Mouse (Mus musculus): ENCODE data around the gene Ints7. TPM values are rescaled to one million over a fixed set of nuclear protein-coding genes. Genes with fewer than 3 reads are reported as not detected.

The Ints7 gene
- polyA plus RNA-seq, 1 experiment from 2014 or later, result 62.9 TPM

GRCm38 (mm10) chr1:191559779-191560178 lies 15.7 kb upstream of the Ints7 start:
- Histone ChIP-seq H3K9ac (no peak overlapping the region), H3K9me3 (no peaks in the 10 kb centered on the region), H3K27ac (no peak overlapping the region), H3K4me3 (no peak overlapping the region), H3K4me1 (no peaks in the 10 kb centered on the region), H3K27me3 (replicated peaks) (no peaks in the 10 kb centered on the region), H3K36me3 (no peaks in the 10 kb centered on the region; the same call in 1 of the 2 replicates), H3K4me2 (replicated peaks) (no peak overlapping the region)
- no peak for ATAC-seq (ENCODE audit: low FRiP score, low read depth)
- 89% methylated on average over 5 of the region's 5 CpGs for WGBS

- Histone ChIP-seq H3K4me3 (no peak overlapping the region), H3K36me3 (no peaks in the 10 kb centered on the region; the same call in 1 of the 2 replicates), H3K27ac (no peak overlapping the region), H3K27me3 (replicated peaks) (no peaks in the 10 kb centered on the region), H3K9ac (no peak overlapping the region), H3K4me1 (no peaks in the 10 kb centered on the region), H3K9me3 (no peaks in the 10 kb centered on the region), H3K4me2 (replicated peaks) (no peak overlapping the region)
- 75% methylated on average over 6 of the region's 6 CpGs for WGBS
- no peak for ATAC-seq (ENCODE audit: low FRiP score, low read depth)
These were observed 12.5 kb upstream of the Ints7 start for GRCm38 (mm10) chr1:191562823-191563365.

- peaks cover 7% of the 10 kb centered on the region for H3K36me3 ChIP-seq
- H3K4me1 ChIP-seq, result no peaks in the 10 kb centered on the region
- no peaks in the 10 kb centered on the region for H3K9me3 ChIP-seq
- no peak overlapping the region for H3K27ac ChIP-seq
- H3K4me2 ChIP-seq (replicated peaks), result no peak overlapping the region
- H3K4me3 ChIP-seq, result no peak overlapping the region
- 91% methylated on average over 1 of the region's 1 CpGs for WGBS
- H3K9ac ChIP-seq, result no peak overlapping the region
- ATAC-seq (ENCODE audit: low FRiP score, low read depth), result no peak
- H3K27me3 ChIP-seq (replicated peaks), result no peaks in the 10 kb centered on the region
These were observed 7.6 kb upstream of the Ints7 start for GRCm38 (mm10) chr1:191567859-191568258.

- H3K36me3 ChIP-seq, result peaks cover 7% of the 10 kb centered on the region
- no peaks in the 10 kb centered on the region for H3K27me3 ChIP-seq (replicated peaks)
- peaks cover 5% of the 10 kb centered on the region; the same call in 1 of the 2 replicates for H3K4me1 ChIP-seq
- no peak overlapping the region for H3K4me3 ChIP-seq
- H3K4me2 ChIP-seq (replicated peaks), result no peak overlapping the region
- ATAC-seq (ENCODE audit: low FRiP score, low read depth), result no peak
- H3K27ac ChIP-seq, result no peak overlapping the region
- WGBS, result 97% methylated on average over 2 of the region's 2 CpGs
- H3K9me3 ChIP-seq, result no peaks in the 10 kb centered on the region
- no peak overlapping the region for H3K9ac ChIP-seq
These were observed 5.8 kb upstream of the Ints7 start for GRCm38 (mm10) chr1:191569625-191570024.

GRCm38 (mm10) chr1:191570415-191570814 lies 5.0 kb upstream of the Ints7 start:
- no peak overlapping the region for H3K4me3 ChIP-seq
- H3K9me3 ChIP-seq, result no peaks in the 10 kb centered on the region
- H3K4me1 ChIP-seq, result peaks cover 5% of the 10 kb centered on the region; the same call in 1 of the 2 replicates
- no peaks in the 10 kb centered on the region for H3K27me3 ChIP-seq (replicated peaks)
- H3K27ac ChIP-seq, result no peak overlapping the region
- WGBS, result 90% methylated on average over 3 of the region's 3 CpGs
- ATAC-seq (ENCODE audit: low FRiP score, low read depth), result no peak
- no peak overlapping the region for H3K9ac ChIP-seq
- no peak overlapping the region for H3K4me2 ChIP-seq (replicated peaks)
- peaks cover 7% of the 10 kb centered on the region for H3K36me3 ChIP-seq

GRCm38 (mm10) chr1:191573906-191574639 lies 1.4 kb upstream of the Ints7 start:
- H3K4me2 ChIP-seq (replicated peaks), result peak overlapping the region; percentile 76
- H3K9me3 ChIP-seq, result no peaks in the 10 kb centered on the region
- no peaks in the 10 kb centered on the region for H3K27me3 ChIP-seq (replicated peaks)
- 3% methylated on average over 13 of the region's 13 CpGs for WGBS
- peak overlapping the region; percentile 64 for H3K9ac ChIP-seq
- peaks cover 23% of the 10 kb centered on the region for H3K4me1 ChIP-seq
- H3K36me3 ChIP-seq, result peaks cover under 1% of the 10 kb centered on the region
- ATAC-seq (ENCODE audit: low FRiP score, low read depth), result no peak
- H3K4me3 ChIP-seq, result peak overlapping the region; percentile 86
- H3K27ac ChIP-seq, result no peak overlapping the region

GRCm38 (mm10) chr1:191574871-191575457 lies 472 bp upstream of the Ints7 start:
- peak overlapping the region; percentile 64 for H3K9ac ChIP-seq
- WGBS, result under 1% methylated on average over 52 of the region's 52 CpGs
- peaks cover 2% of the 10 kb centered on the region; the same call in 1 of the 2 replicates for H3K36me3 ChIP-seq
- H3K4me2 ChIP-seq (replicated peaks), result peak overlapping the region; percentile 76
- no peaks in the 10 kb centered on the region for H3K9me3 ChIP-seq
- H3K27me3 ChIP-seq (replicated peaks), result no peaks in the 10 kb centered on the region
- peak overlapping the region; percentile 86 for H3K4me3 ChIP-seq
- H3K4me1 ChIP-seq, result peaks cover 23% of the 10 kb centered on the region
- peak overlapping the region; percentile 54 for H3K27ac ChIP-seq
- ATAC-seq (ENCODE audit: low FRiP score, low read depth), result peak; percentile 46

- H3K4me2 ChIP-seq (replicated peaks), result no peak overlapping the region
- H3K9ac ChIP-seq, result no peak overlapping the region
- 96% methylated on average over 3 of the region's 3 CpGs for WGBS
- H3K9me3 ChIP-seq, result no peaks in the 10 kb centered on the region
- H3K27me3 ChIP-seq (replicated peaks), result no peaks in the 10 kb centered on the region
- no peak overlapping the region for H3K4me3 ChIP-seq
- ATAC-seq (ENCODE audit: low FRiP score, low read depth), result no peak
- peaks cover 28% of the 10 kb centered on the region for H3K36me3 ChIP-seq
- no peak overlapping the region for H3K27ac ChIP-seq
- peaks cover 18% of the 10 kb centered on the region for H3K4me1 ChIP-seq
These were observed 4.1 kb downstream of the Ints7 start for GRCm38 (mm10) chr1:191579524-191579923.

- Histone ChIP-seq H3K36me3 (peaks cover 32% of the 10 kb centered on the region), H3K27ac (no peak overlapping the region), H3K4me3 (no peak overlapping the region), H3K9ac (no peak overlapping the region), H3K4me1 (peaks cover 14% of the 10 kb centered on the region), H3K4me2 (replicated peaks) (no peak overlapping the region), H3K9me3 (no peaks in the 10 kb centered on the region), H3K27me3 (replicated peaks) (no peaks in the 10 kb centered on the region)
- ATAC-seq (ENCODE audit: low FRiP score, low read depth), result no peak
- 95% methylated on average over 4 of the region's 4 CpGs for WGBS
These were observed 6.2 kb downstream of the Ints7 start for GRCm38 (mm10) chr1:191581641-191582040.

GRCm38 (mm10) chr1:191583836-191584235 lies 8.4 kb downstream of the Ints7 start:
- H3K36me3 ChIP-seq, result peaks cover 52% of the 10 kb centered on the region
- no peak overlapping the region for H3K27ac ChIP-seq
- 97% methylated on average over 4 of the region's 4 CpGs for WGBS

GRCm38 (mm10) chr1:191584483-191584882 lies 9.0 kb downstream of the Ints7 start:
- peaks cover 56% of the 10 kb centered on the region for H3K36me3 ChIP-seq
- H3K9me3 ChIP-seq, result no peaks in the 10 kb centered on the region
- no peak overlapping the region for H3K4me2 ChIP-seq (replicated peaks)
- 95% methylated on average over 4 of the region's 4 CpGs for WGBS
- no peaks in the 10 kb centered on the region for H3K27me3 ChIP-seq (replicated peaks)
- no peak overlapping the region for H3K27ac ChIP-seq
- no peak for ATAC-seq (ENCODE audit: low FRiP score, low read depth)
- no peaks in the 10 kb centered on the region for H3K4me1 ChIP-seq
- H3K4me3 ChIP-seq, result no peak overlapping the region
- H3K9ac ChIP-seq, result no peak overlapping the region

More at GRCm38 (mm10) chr1:191583836-191584235, 8.4 kb downstream of the Ints7 start:
- H3K9ac ChIP-seq, result no peak overlapping the region
- no peak overlapping the region for H3K4me3 ChIP-seq
- ATAC-seq (ENCODE audit: low FRiP score, low read depth), result no peak
- H3K4me2 ChIP-seq (replicated peaks), result no peak overlapping the region
- H3K27me3 ChIP-seq (replicated peaks), result no peaks in the 10 kb centered on the region
- no peaks in the 10 kb centered on the region for H3K4me1 ChIP-seq
- H3K9me3 ChIP-seq, result no peaks in the 10 kb centered on the region

GRCm38 (mm10) chr1:191585704-191586103 lies 10.3 kb downstream of the Ints7 start:
- WGBS, result 94% methylated on average over 2 of the region's 2 CpGs
- ATAC-seq (ENCODE audit: low FRiP score, low read depth), result no peak
- Histone ChIP-seq H3K36me3 (peaks cover 57% of the 10 kb centered on the region), H3K27me3 (replicated peaks) (no peaks in the 10 kb centered on the region), H3K4me1 (no peaks in the 10 kb centered on the region), H3K4me3 (no peak overlapping the region), H3K27ac (no peak overlapping the region), H3K4me2 (replicated peaks) (no peak overlapping the region), H3K9me3 (no peaks in the 10 kb centered on the region), H3K9ac (no peak overlapping the region)
